Comparison of ENCODE assay signal across 22 mouse cellular contexts in genomic region chr17:64752126-64753019, GRCm38 (mm10).
DNase-seq lines count a peak whose midpoint lies in the region; ATAC-seq and TF ChIP-seq lines count a peak whose summit lies in the region.
"Had no signal": no experiment of that assay in that cellular context is flagged by ENCODE, and none has a peak within 500 bp of the region (broad histone marks: within the 10 kb centered on the region; RNA-seq: fewer than 3 reads in every experiment).

No protein-coding gene starts in this region.

- peaks cover 3% of the 10 kb centered on the region for H3K4me1 ChIP-seq in heart, adult 2 months (ENCODE audit: control insufficient read depth, insufficient read depth, low read length)
- peaks cover 4% of the 10 kb centered on the region; the same call in 1 of the 2 replicates for H3K4me1 ChIP-seq in heart, embryonic 11.5 days (ENCODE audit: control insufficient read depth, insufficient read depth, low read length)
- H3K4me1 ChIP-seq in midbrain, embryonic 11.5 days (ENCODE audit: control insufficient read depth, insufficient read depth, low read length) = no peaks in the 10 kb centered on the region
- no peaks in the 10 kb centered on the region for H3K4me1 ChIP-seq in midbrain, embryonic 13.5 days (replicated peaks)
- H3K4me1 ChIP-seq: hindbrain, embryonic 15.5 days; intestine, embryonic 15.5 days; neural tube, embryonic 13.5 days; stomach, embryonic 15.5 days had no signal

- peaks cover 23% of the 10 kb centered on the region for H3K36me3 ChIP-seq in heart, adult 2 months (ENCODE audit: control insufficient read depth, insufficient read depth, low read length)
- H3K36me3 ChIP-seq in heart, embryonic 11.5 days (ENCODE audit: control insufficient read depth, insufficient read depth, low read length) = peaks cover 6% of the 10 kb centered on the region; the same call in 1 of the 2 replicates
- no peaks in the 10 kb centered on the region for H3K36me3 ChIP-seq in midbrain, embryonic 11.5 days (ENCODE audit: control insufficient read depth, insufficient read depth, low read length)
- H3K36me3 ChIP-seq in midbrain, embryonic 13.5 days = 0 out of 2 replicates have a peak, but pooled peaks cover 7% of the 10 kb centered on the region

- DNase-seq in adrenal gland, adult (ENCODE audit: inconsistent age in 2 of 2, low spot score in 1 of 2) = peak; percentile 18 to 46
- no peak for DNase-seq in adrenal gland, adult 18-20 months (ENCODE audit: low spot score in 2 of 2)
- peak; percentile 50 to 51 for DNase-seq in heart, adult 2 months
- DNase-seq in midbrain, embryonic 11.5 days (ENCODE audit: low spot score, missing footprints) = peak; percentile 66
- peak; percentile 47 to 60 for DNase-seq in heart, postnatal 36 days
- no peak for DNase-seq in thymus, postnatal 10 days (ENCODE audit: low spot score in 2 of 2)
- DNase-seq: adrenal gland, postnatal 25 days; cerebellum, adult 2 months; kidney, postnatal 10 days; liver; liver, postnatal 0 days; lung, postnatal 10 days; midbrain, embryonic 14.5 days; right cerebral cortex, postnatal 25 days; thymus, postnatal 36 days had no signal

- TF ChIP-seq POLR2A in heart, adult 2 months (IDR thresholded peaks at IDR 0.05; ENCODE audit: insufficient read depth, low read depth, low read length) = no peak

- no peak overlapping the region for H3K4me3 ChIP-seq in heart, adult 2 months
- no peak overlapping the region for H3K4me3 ChIP-seq in heart, embryonic 11.5 days (ENCODE audit: low read depth, low read length)
- no peak overlapping the region for H3K4me3 ChIP-seq in midbrain, embryonic 11.5 days (ENCODE audit: low read depth, low read length)
- no peak overlapping the region for H3K4me3 ChIP-seq in midbrain, embryonic 13.5 days (replicated peaks)
- H3K4me3 ChIP-seq: hindbrain, embryonic 15.5 days; intestine, embryonic 15.5 days; neural tube, embryonic 13.5 days; stomach, embryonic 15.5 days had no signal

- no peaks in the 10 kb centered on the region for H3K79me2 ChIP-seq in heart, adult 2 months (replicated peaks; ENCODE audit: control insufficient read depth, insufficient read depth, low read length)

- intact Hi-C loops in heart, adult 2 months (cut with DNase I) = loop anchor here (5.0 kb wide), 1 partner anchor 35 kb away; no protein-coding TSS in a partner anchor
- intact Hi-C loops in heart, postnatal 36 days (cut with DNase I) = no loop called here

- H3K27ac ChIP-seq in heart, adult 2 months = peak overlapping the region; percentile 6
- no peak overlapping the region for H3K27ac ChIP-seq in heart, embryonic 11.5 days (ENCODE audit: low read depth, low read length)
- H3K27ac ChIP-seq in midbrain, embryonic 11.5 days (ENCODE audit: low read depth, low read length) = no peak overlapping the region
- no peak overlapping the region for H3K27ac ChIP-seq in midbrain, embryonic 13.5 days
- H3K27ac ChIP-seq: hindbrain, embryonic 15.5 days; intestine, embryonic 15.5 days; neural tube, embryonic 13.5 days; stomach, embryonic 15.5 days had no signal

- no peaks in the 10 kb centered on the region for H3K9me3 ChIP-seq in heart, embryonic 11.5 days (replicated peaks; ENCODE audit: control insufficient read depth, low read length)
- no peaks in the 10 kb centered on the region for H3K9me3 ChIP-seq in midbrain, embryonic 11.5 days (ENCODE audit: control insufficient read depth, low read length)
- H3K9me3 ChIP-seq in midbrain, embryonic 13.5 days = no peaks in the 10 kb centered on the region
- H3K9me3 ChIP-seq: hindbrain, embryonic 15.5 days; intestine, embryonic 15.5 days; neural tube, embryonic 13.5 days; stomach, embryonic 15.5 days had no signal

- WGBS in heart, adult 2 months = 70% methylated on average over 13 of the region's 13 CpGs
- WGBS in heart, embryonic 11.5 days (ENCODE audit: insufficient replicate concordance) = 88% methylated on average over 13 of the region's 13 CpGs
- 94% methylated on average over 13 of the region's 13 CpGs for WGBS in midbrain, embryonic 11.5 days
- WGBS in midbrain, embryonic 13.5 days = 93% methylated on average over 13 of the region's 13 CpGs

- H3K27me3 ChIP-seq in heart, adult 2 months (ENCODE audit: control insufficient read depth, insufficient read depth, low read length) = no peaks in the 10 kb centered on the region
- H3K27me3 ChIP-seq in heart, embryonic 11.5 days (ENCODE audit: control insufficient read depth, insufficient read depth, low read length) = no peaks in the 10 kb centered on the region
- H3K27me3 ChIP-seq in midbrain, embryonic 11.5 days (ENCODE audit: control insufficient read depth, insufficient read depth, low read length) = no peaks in the 10 kb centered on the region
- no peaks in the 10 kb centered on the region for H3K27me3 ChIP-seq in midbrain, embryonic 13.5 days
- H3K27me3 ChIP-seq: hindbrain, embryonic 15.5 days; intestine, embryonic 15.5 days; neural tube, embryonic 13.5 days; Patski; stomach, embryonic 15.5 days had no signal

- peak; percentile 72; the same call in 1 of the 2 replicates for TF ChIP-seq EP300 in heart, adult 2 months (IDR thresholded peaks at IDR 0.05; ENCODE audit: insufficient read depth, low read depth, low read length)

- H3K4me2 ChIP-seq in heart, embryonic 11.5 days = no peak overlapping the region
- no peak overlapping the region for H3K4me2 ChIP-seq in midbrain, embryonic 11.5 days
- H3K4me2 ChIP-seq in midbrain, embryonic 13.5 days (replicated peaks) = no peak overlapping the region
- H3K4me2 ChIP-seq: hindbrain, embryonic 15.5 days; intestine, embryonic 15.5 days; neural tube, embryonic 13.5 days; stomach, embryonic 15.5 days had no signal

- no peak for ATAC-seq in heart, embryonic 11.5 days (replicated peaks; ENCODE audit: insufficient number of reproducible peaks, low FRiP score, low TSS enrichment)
- no peak for ATAC-seq in midbrain, embryonic 11.5 days (ENCODE audit: low FRiP score)
- ATAC-seq in midbrain, embryonic 13.5 days = no peak
- ATAC-seq: intestine, embryonic 15.5 days; liver, postnatal 0 days; Patski had no signal

- no peak for TF ChIP-seq CTCF in heart, adult 2 months (IDR thresholded peaks at IDR 0.05)

- no peak overlapping the region for H3K9ac ChIP-seq in heart, adult 2 months (ENCODE audit: low read depth, low read length)
- H3K9ac ChIP-seq in heart, embryonic 11.5 days (ENCODE audit: low read depth, low read length) = no peak overlapping the region
- no peak overlapping the region for H3K9ac ChIP-seq in midbrain, embryonic 11.5 days (ENCODE audit: low read length)
- no peak overlapping the region for H3K9ac ChIP-seq in midbrain, embryonic 13.5 days (replicated peaks)
- H3K9ac ChIP-seq: hindbrain, embryonic 15.5 days; intestine, embryonic 15.5 days; liver, postnatal 0 days; neural tube, embryonic 13.5 days; stomach, embryonic 15.5 days had no signal

Comparison
In these comparisons a context has a peak if more than half of its experiments do, and no peak if none do; other contexts are left out.
1. DNase-seq: peak in adrenal gland, adult (2 of 2), heart, adult 2 months (2 of 2), midbrain, embryonic 11.5 days (single experiment) and heart, postnatal 36 days (2 of 2); none in adrenal gland, adult 18-20 months (0 of 2) and thymus, postnatal 10 days (0 of 2).